Comparison of ENCODE assay signal across 14 mouse cellular contexts in the genomic region with DNA sequence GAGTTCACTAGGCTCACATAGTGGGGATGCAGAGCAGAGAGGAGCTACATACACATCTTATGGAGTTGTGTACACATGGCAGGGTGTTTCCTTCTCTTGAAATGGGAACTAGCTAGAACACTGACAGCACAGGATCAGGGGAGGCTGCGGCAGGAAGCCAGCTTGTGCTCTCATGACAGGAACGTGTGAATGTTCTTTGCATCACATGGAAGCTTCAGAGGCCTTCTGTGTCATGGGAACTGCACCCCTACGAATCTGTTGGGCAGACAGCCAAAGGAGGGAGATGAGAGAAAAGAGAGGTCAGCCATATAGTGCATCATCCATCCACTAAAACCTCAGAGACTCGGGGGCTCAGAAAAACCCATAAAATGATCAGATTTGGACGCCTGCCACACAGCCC.
A peak's percentile ranks its signal among the peaks of the same experiment; 100 is the strongest.
DNase-seq lines count a peak whose midpoint lies in the region; ATAC-seq and TF ChIP-seq lines count a peak whose summit lies in the region.
"Had no signal": no experiment of that assay in that cellular context is flagged by ENCODE, and none has a peak within 500 bp of the region (broad histone marks: within the 10 kb centered on the region; RNA-seq: fewer than 3 reads in every experiment).

No protein-coding gene starts in this region.

- no peak overlapping the region for H3K4me2 ChIP-seq in kidney, postnatal 0 days (ENCODE audit: low read length)
- H3K4me2 ChIP-seq in forebrain, embryonic 16.5 days (ENCODE audit: low read length) = no peak overlapping the region
- H3K4me2 ChIP-seq: forebrain, embryonic 13.5 days; liver, embryonic 11.5 days had no signal

- no peak overlapping the region for H3K9ac ChIP-seq in kidney, postnatal 0 days (ENCODE audit: low read depth, low read length)
- H3K9ac ChIP-seq in forebrain, embryonic 16.5 days (replicated peaks; ENCODE audit: low read depth, low read length) = no peak overlapping the region
- H3K9ac ChIP-seq: forebrain, embryonic 13.5 days had no signal

- no peaks in the 10 kb centered on the region for H3K4me1 ChIP-seq in kidney, postnatal 0 days (replicated peaks; ENCODE audit: insufficient read depth, low read length)
- no peaks in the 10 kb centered on the region for H3K4me1 ChIP-seq in forebrain, embryonic 16.5 days (replicated peaks; ENCODE audit: control insufficient read depth, insufficient read depth, low read length)
- H3K4me1 ChIP-seq: forebrain, embryonic 13.5 days had no signal

- H3K27me3 ChIP-seq in kidney, postnatal 0 days (ENCODE audit: insufficient read depth, low read length) = no peaks in the 10 kb centered on the region
- no peaks in the 10 kb centered on the region for H3K27me3 ChIP-seq in forebrain, embryonic 16.5 days (replicated peaks; ENCODE audit: control insufficient read depth, insufficient read depth, low read length)
- H3K27me3 ChIP-seq: forebrain, embryonic 13.5 days had no signal

- no peaks in the 10 kb centered on the region for H3K9me3 ChIP-seq in kidney, postnatal 0 days (replicated peaks; ENCODE audit: low read length)
- no peaks in the 10 kb centered on the region for H3K9me3 ChIP-seq in forebrain, embryonic 16.5 days (ENCODE audit: control insufficient read depth, low read length)
- H3K9me3 ChIP-seq: forebrain, embryonic 13.5 days had no signal

- ATAC-seq in kidney, postnatal 0 days (replicated peaks; ENCODE audit: low FRiP score, low read depth) = no peak
- no peak for ATAC-seq in forebrain, embryonic 16.5 days
- ATAC-seq: forebrain, embryonic 13.5 days; hindbrain, embryonic 16.5 days had no signal

- no peak overlapping the region for H3K27ac ChIP-seq in kidney, postnatal 0 days
- no peak overlapping the region for H3K27ac ChIP-seq in forebrain, embryonic 16.5 days (ENCODE audit: low read length)
- H3K27ac ChIP-seq: forebrain, embryonic 13.5 days; layer of hippocampus, adult 2 months had no signal

- TF ChIP-seq CTCF in kidney, postnatal 0 days (IDR thresholded peaks at IDR 0.05; ENCODE audit: low read depth) = no peak

- H3K36me3 ChIP-seq in kidney, postnatal 0 days (ENCODE audit: insufficient read depth, low read length) = no peaks in the 10 kb centered on the region
- no peaks in the 10 kb centered on the region for H3K36me3 ChIP-seq in forebrain, embryonic 16.5 days (ENCODE audit: control insufficient read depth, insufficient read depth)

- no peak overlapping the region for H3K4me3 ChIP-seq in kidney, postnatal 0 days (replicated peaks; ENCODE audit: low read depth, low read length)
- no peak overlapping the region for H3K4me3 ChIP-seq in forebrain, embryonic 16.5 days (replicated peaks; ENCODE audit: low read length)
- H3K4me3 ChIP-seq: forebrain, embryonic 13.5 days; layer of hippocampus, adult 2 months had no signal

- WGBS in kidney, postnatal 0 days = 51% methylated on average over 5 of the region's 5 CpGs
- WGBS in forebrain, embryonic 16.5 days = 65% methylated on average over 5 of the region's 5 CpGs

- DNase-seq in kidney, postnatal 0 days (ENCODE audit: low spot score) = peak; percentile 18
- DNase-seq in kidney, postnatal 14 days = no peak
- peak; percentile 37 for DNase-seq in gastrocnemius, postnatal 25 days
- DNase-seq in heart, postnatal 14 days = peak; percentile 34 to 37
- peak; percentile 28 for DNase-seq in lung, postnatal 25 days (ENCODE audit: low spot score)
- DNase-seq in natural killer cell, adult 2 months (ENCODE audit: low spot score in 2 of 2) = no peak
- DNase-seq: adrenal gland, postnatal 10 days; kidney, adult 8-10 months; right cerebral cortex, adult 18-20 months had no signal

- intact Hi-C loops in heart, postnatal 14 days (cut with DNase I) = no loop called here

Comparison
In these comparisons a context has a peak if more than half of its experiments do, and no peak if none do; other contexts are left out.
1. DNase-seq: peak in kidney, postnatal 0 days (single experiment), gastrocnemius, postnatal 25 days (single experiment), heart, postnatal 14 days (2 of 2) and lung, postnatal 25 days (single experiment); none in kidney, postnatal 14 days (single experiment) and natural killer cell, adult 2 months (0 of 2).